Mouse (Mus musculus): ENCODE measurements around the gene Aqp1.

Gene Aqp1

GRCm38 (mm10) chr6:55335989-55336514 lies at the start of gene Aqp1:
Gene Aqp1, plus strand, starts transcription at chr6:55336432.
- DNase-seq (ENCODE audit: low spot score), result peak; percentile 47

- DNase-seq (ENCODE audit: low spot score), result no peak
These were observed 48.1 kb upstream of the Aqp1 start for GRCm38 (mm10) chr6:55288007-55288602.

GRCm38 (mm10) chr6:55294549-55295131 lies 41.6 kb upstream of the Aqp1 start:
- peak; percentile 11 for DNase-seq (ENCODE audit: low spot score)

GRCm38 (mm10) chr6:55295325-55295724 lies 40.9 kb upstream of the Aqp1 start:
- no peak for DNase-seq (ENCODE audit: low spot score)

- DNase-seq (ENCODE audit: low spot score), result no peak
These were observed 36.8 kb upstream of the Aqp1 start for GRCm38 (mm10) chr6:55299482-55299881.

GRCm38 (mm10) chr6:55299917-55300316 lies 36.3 kb upstream of the Aqp1 start:
- no peak for DNase-seq (ENCODE audit: low spot score)

- DNase-seq (ENCODE audit: low spot score), result no peak
These were observed 35.5 kb upstream of the Aqp1 start for GRCm38 (mm10) chr6:55300704-55301103.

- no peak for DNase-seq (ENCODE audit: low spot score)
These were observed 26.1 kb upstream of the Aqp1 start for GRCm38 (mm10) chr6:55310179-55310578.

- DNase-seq (ENCODE audit: low spot score), result no peak
These were observed 24.3 kb upstream of the Aqp1 start for GRCm38 (mm10) chr6:55311962-55312361.

- DNase-seq (ENCODE audit: low spot score), result no peak
These were observed 22.3 kb upstream of the Aqp1 start for GRCm38 (mm10) chr6:55313893-55314292.

GRCm38 (mm10) chr6:55314628-55315027 lies 21.6 kb upstream of the Aqp1 start:
- DNase-seq (ENCODE audit: low spot score), result no peak

- no peak for DNase-seq (ENCODE audit: low spot score)
These were observed 17.6 kb upstream of the Aqp1 start for GRCm38 (mm10) chr6:55318597-55318996.

- no peak for DNase-seq (ENCODE audit: low spot score)
These were observed 16.4 kb upstream of the Aqp1 start for GRCm38 (mm10) chr6:55319585-55320551.

GRCm38 (mm10) chr6:55320894-55321293 lies 15.3 kb upstream of the Aqp1 start:
- DNase-seq (ENCODE audit: low spot score), result no peak

- DNase-seq (ENCODE audit: low spot score), result no peak
These were observed 14.7 kb upstream of the Aqp1 start for GRCm38 (mm10) chr6:55321518-55321917.

- no peak for DNase-seq (ENCODE audit: low spot score)
These were observed 13.3 kb upstream of the Aqp1 start for GRCm38 (mm10) chr6:55322980-55323379.

- DNase-seq (ENCODE audit: low spot score), result no peak
These were observed 12.2 kb upstream of the Aqp1 start for GRCm38 (mm10) chr6:55323908-55324634.

GRCm38 (mm10) chr6:55324785-55325184 lies 11.4 kb upstream of the Aqp1 start:
- DNase-seq (ENCODE audit: low spot score), result no peak

GRCm38 (mm10) chr6:55326299-55326698 lies 9.9 kb upstream of the Aqp1 start:
- no peak for DNase-seq (ENCODE audit: low spot score)

GRCm38 (mm10) chr6:55327326-55327725 lies 8.9 kb upstream of the Aqp1 start:
- DNase-seq (ENCODE audit: low spot score), result no peak

- no peak for DNase-seq (ENCODE audit: low spot score)
These were observed 8.1 kb upstream of the Aqp1 start for GRCm38 (mm10) chr6:55328179-55328578.

GRCm38 (mm10) chr6:55331315-55331714 lies 4.9 kb upstream of the Aqp1 start:
- no peak for DNase-seq (ENCODE audit: low spot score)
